Mouse (Mus musculus): ENCODE measurements around the gene Fam193b.
"Not testable (repeated sequence)": the region's sequence is repeated elsewhere in the genome, so short reads cannot be mapped to it uniquely, and the experiment has no call there.

Gene Fam193b

GRCm38 (mm10) chr13:55571977-55572376, 1.1 kb upstream of the Fam193b start:
- DNase-seq (ENCODE audit: low spot score in 2 of 2) = no peak

- DNase-seq (ENCODE audit: low spot score in 2 of 2) = no peak
Measured at GRCm38 (mm10) chr13:55570286-55570973, 490 bp downstream of the Fam193b start.

GRCm38 (mm10) chr13:55569726-55570285, 1.1 kb downstream of the Fam193b start:
- DNase-seq (ENCODE audit: low spot score in 2 of 2) = no peak

DNA sequence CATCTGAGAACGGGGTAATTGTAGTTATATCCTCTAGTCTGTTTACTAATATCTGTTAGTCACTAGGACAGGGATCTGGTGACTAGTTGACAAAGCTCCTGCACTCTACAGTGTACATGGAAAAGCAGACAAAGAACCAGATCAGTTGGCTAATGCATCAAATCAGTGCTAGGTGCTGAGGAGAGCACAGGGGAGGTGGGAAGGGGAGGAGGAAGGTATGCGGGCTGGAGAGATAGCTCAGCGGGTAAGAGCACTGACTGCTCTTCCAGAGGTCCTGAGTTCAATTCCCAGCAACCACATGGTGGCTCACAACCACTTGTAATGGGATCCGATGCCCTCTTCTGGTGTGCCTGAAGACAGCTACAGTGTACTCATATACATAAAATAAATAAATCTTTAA, 2.4 kb downstream of the Fam193b start:
- DNase-seq (ENCODE audit: low spot score in 2 of 2) = not testable (repeated sequence)

DNA sequence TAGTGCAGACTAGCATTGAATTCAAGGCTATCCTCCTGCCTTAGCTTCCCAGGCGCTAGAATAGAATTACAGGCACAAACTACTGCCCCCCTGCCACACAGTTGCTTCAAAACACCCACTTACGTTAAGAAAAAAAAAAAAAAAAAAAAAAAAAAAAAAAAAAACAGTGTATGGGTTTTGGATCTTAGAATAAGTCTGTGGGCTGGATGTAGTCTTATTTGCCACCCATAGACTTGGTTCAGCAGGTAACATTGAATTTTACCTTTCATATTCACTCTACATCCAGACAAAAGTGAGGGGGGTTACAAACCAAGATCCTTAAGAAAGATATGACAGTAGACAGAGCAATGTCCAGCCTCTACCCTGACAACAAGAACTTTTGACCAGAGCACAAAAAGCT, 3.0 kb downstream of the Fam193b start:
- no peak for DNase-seq (ENCODE audit: low spot score in 2 of 2)

DNA sequence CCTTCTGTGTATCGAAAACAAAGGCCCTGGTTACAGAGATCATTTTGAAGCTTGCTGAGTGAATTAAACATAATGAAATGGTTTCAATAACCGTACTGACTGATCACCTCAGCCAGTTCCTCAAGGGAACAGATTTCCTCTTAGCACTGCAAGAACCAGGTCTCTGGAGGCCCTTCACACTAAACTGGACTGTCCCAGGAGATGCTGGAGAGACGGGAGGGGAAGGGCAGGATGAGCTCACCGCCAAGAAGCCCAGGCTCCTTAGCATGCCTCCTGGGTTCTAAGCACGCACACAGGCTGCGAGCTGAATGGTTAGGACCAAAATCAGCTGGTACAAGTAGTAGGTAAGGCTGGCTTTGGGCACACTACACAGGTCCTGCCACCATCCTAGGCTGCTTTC, 3.9 kb downstream of the Fam193b start:
- DNase-seq (ENCODE audit: low spot score in 2 of 2) = no peak

- no peak for DNase-seq (ENCODE audit: low spot score in 2 of 2)
Measured at GRCm38 (mm10) chr13:55563266-55563879, 7.5 kb downstream of the Fam193b start.

DNA sequence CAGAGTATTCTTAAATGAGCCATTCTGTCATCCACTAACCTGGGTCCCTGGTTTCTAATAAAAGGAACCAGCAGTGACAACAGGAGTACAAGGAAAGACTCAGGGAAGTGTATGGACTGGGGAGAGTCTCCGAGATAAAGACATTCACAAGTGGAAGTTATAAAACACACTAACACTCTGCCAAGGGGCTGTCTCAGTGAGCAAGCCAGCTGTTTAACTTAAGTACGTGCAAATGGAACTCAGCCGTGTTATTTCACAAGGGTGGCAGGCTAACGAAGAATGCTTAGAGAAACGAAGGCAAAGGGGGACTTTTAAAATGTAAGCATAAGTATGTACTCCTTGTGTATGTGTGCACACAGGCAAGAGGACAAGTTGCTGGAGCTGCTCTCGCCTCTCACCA, 13.4 kb downstream of the Fam193b start:
- DNase-seq (ENCODE audit: low spot score in 2 of 2) = no peak

DNA sequence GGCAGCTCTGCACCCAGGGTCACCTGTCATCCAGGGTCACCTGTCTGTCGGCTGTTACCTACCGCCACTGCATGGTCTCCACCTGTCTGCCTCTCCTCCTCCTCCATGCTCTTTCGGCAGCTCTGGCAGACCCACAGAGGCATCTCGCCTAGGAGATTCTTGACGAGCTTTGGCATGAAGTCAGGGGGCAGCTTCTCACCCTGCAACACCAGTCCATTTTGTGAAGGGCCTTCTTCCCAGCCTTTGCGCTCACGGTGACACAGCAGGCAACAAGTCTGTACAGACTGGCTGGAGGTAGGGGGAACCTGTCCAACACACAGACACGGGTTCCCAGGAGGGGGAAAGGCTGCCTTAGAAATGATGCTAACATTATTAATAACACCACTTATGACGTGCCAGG, 15.0 kb downstream of the Fam193b start:
- no peak for DNase-seq (ENCODE audit: low spot score in 2 of 2)

GRCm38 (mm10) chr13:55549061-55549460, 21.9 kb downstream of the Fam193b start:
- DNase-seq (ENCODE audit: low spot score in 2 of 2) = no peak

DNA sequence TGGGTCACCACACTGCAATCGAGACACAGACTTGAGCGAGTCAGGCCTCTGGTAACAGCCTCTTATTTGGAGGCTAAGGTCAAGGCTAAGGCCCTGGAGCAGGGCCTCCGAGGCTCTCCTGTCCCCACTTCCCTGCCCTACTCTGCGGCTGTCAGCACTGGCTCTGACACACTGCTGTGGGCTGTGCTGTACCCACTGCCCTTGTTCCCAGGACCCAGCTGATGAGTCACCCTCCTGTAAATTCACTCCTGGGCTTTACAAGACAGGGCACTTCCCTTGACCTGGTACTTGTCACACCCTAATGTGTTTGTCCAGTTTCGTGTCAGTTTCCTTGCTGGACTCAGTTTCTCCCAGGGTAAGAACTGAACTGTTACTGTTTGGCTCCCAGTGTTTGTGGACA, 22.5 kb downstream of the Fam193b start:
- no peak for DNase-seq (ENCODE audit: low spot score in 2 of 2)

- DNase-seq (ENCODE audit: low spot score in 2 of 2) = no peak
Measured at GRCm38 (mm10) chr13:55547916-55548315, 23.0 kb downstream of the Fam193b start.

DNA sequence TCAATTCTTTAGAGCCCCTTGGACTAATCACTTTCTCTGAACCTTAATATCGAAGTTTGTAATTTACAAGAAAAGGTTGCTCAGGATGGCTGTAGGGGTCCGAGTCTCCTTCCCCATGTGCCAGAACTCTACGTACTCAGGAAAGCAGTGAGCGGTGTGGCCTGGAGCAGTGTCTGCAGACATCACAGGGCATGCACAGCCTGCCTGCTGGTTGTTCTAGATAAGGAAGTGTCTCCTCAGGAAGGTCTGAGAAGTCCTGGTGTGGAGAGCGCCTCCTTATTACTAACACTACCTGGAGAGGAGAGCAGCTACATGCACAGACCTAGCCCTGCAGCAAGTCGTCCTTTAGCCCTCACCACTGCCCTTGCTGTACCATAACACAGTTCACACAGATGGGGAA, 26.1 kb downstream of the Fam193b start:
- no peak for DNase-seq (ENCODE audit: low spot score in 2 of 2)

DNA sequence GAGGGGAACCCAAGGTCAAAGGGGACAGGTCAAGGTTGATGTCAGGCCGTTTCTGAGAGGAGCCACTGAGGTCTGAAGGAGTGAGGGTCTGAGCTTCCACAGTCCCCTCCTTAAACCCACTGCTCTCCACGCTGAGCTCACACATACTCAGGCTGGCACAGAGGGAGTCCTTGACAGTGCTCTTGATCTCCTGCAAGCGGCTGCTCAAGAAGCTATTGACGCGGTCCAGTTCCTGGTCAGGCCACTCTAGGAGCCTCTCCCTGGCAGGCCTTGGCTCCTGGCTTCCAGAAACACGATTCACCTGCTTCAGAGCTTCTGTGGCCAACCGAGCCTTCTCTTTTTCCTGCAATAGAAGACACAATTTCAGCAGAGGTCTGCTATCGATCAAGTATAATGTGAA, 27.5 kb downstream of the Fam193b start:
- DNase-seq (ENCODE audit: low spot score in 2 of 2) = no peak

DNA sequence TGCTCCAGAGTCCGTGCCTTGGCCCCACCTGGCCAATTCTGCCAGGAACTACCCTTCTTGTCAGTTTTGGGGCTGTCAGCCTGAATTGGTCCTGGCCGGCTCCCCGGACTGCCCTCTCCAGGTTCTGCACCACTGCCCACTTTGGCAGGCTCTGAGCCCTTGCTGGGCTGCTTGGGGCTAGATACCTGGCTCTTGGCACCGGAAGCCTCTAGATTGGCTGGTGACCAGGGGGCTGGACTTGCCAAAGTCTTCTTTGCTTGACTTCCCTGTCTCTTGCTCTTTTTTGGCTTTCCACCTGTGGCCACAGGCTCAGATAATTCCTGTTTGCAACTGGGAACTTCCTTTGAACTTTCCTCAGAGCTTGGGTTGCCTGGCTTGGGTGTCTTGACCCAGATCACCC, 28.0 kb downstream of the Fam193b start:
- no peak for DNase-seq (ENCODE audit: low spot score in 2 of 2)

- DNase-seq (ENCODE audit: low spot score in 2 of 2) = peak; percentile 37 to 46
Measured at GRCm38 (mm10) chr13:55540933-55541332, 30.0 kb downstream of the Fam193b start.

- peak; percentile 98 to 99 for DNase-seq (ENCODE audit: low spot score in 2 of 2)
Measured at GRCm38 (mm10) chr13:55536194-55537175, 34.4 kb downstream of the Fam193b start, which contains the start of gene Ddx41. TSS of gene Ddx41 (minus strand) at chr13:55536658.

DNA sequence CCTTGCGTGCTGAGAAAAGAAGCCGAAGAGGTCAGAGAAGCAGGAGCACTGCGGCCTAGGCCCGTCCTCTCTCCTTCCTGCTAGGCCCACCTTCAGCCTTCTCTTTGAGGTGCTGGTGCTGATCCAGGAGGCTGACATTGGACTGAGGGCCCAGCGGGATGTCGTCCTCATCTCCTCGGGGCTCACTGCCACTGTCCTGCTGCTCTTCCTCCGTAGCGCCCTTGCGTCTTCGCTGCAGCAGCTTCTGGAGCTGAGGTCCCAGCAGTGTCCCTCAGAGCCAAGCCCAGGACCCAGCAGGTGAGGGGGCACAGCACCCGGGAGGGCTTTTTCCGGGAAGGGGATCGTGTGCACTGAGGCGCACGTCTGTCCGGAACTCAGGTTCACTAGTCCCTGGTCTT, 35.1 kb downstream of the Fam193b start:
- no peak for DNase-seq (ENCODE audit: low spot score in 2 of 2)

- no peak for DNase-seq (ENCODE audit: low spot score in 2 of 2)
Measured at GRCm38 (mm10) chr13:55535191-55535590, 35.7 kb downstream of the Fam193b start.

DNA sequence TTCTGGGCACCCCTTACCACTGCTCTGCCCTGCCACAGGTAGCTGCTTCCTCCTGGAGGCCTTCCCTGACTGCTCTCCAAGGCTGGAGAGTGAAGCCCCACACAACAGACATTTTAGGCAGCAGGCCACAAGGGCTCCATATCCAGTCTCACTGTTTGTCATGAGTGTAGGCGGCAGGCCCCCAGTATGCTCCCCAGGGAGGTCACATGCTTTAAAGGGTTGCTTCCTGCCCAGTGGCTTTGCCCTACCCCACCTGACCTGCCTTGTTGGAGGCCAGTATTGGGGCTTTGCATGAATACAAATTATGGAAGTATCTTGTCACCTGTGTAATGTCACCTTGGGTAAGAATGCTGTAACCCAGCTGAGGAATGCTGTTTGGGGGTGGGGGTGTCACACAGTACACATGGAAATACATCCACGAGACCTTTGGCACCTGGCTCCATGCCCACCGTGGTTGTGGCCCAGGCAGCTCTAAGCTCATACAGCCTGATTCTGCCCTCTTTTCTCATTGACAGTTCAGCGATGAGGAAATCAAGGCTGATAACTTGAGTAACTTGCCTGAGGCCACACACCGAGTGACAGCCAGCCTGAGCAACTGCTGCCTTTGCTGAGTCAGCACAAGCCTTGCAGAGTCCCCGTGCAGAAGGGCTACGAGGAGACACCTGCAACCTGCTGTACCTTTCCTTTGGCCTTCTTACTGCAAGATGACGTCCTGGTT, 41.6 kb downstream of the Fam193b start, which contains the start of gene Dok3:
Gene Dok3 (minus strand): TSS at position 99 of the 718 bp plus-strand sequence.
- DNase-seq (ENCODE audit: low spot score in 2 of 2) = peak; percentile 92 to 93
